Mouse (Mus musculus): Measurements from ENCODE around the gene Fam172a. TPM values are rescaled to one million over a fixed set of nuclear protein-coding genes. Genes with fewer than 3 reads are reported as not detected.

Gene Fam172a
- polyA plus RNA-seq, 1 experiment from 2014 or later, result 20.3 TPM

- WGBS, result 2% methylated on average over 17 of the region's 17 CpGs
- no peak for ATAC-seq
- H3K27me3 ChIP-seq (replicated peaks; ENCODE audit: control insufficient read depth, insufficient read depth, low read length), result peaks cover 38% of the 10 kb centered on the region
- no peak overlapping the region for H3K9ac ChIP-seq (ENCODE audit: low read depth, low read length)
- no peaks in the 10 kb centered on the region for H3K36me3 ChIP-seq (ENCODE audit: control insufficient read depth, insufficient read depth, low read length)
- no peak overlapping the region for H3K4me3 ChIP-seq (ENCODE audit: low read length)
- no peak overlapping the region for H3K4me2 ChIP-seq (ENCODE audit: low read depth, low read length)
- no peaks in the 10 kb centered on the region for H3K9me3 ChIP-seq (ENCODE audit: control insufficient read depth, low read length)
- H3K27ac ChIP-seq (ENCODE audit: low read length), result no peak overlapping the region
- no peaks in the 10 kb centered on the region for H3K4me1 ChIP-seq (ENCODE audit: control insufficient read depth, insufficient read depth, low read length)
These were observed 470.3 kb downstream of the Fam172a start for GRCm38 (mm10) chr13:78171984-78172636.

- Histone ChIP-seq H3K9ac (ENCODE audit: low read depth, low read length) (no peak overlapping the region), H3K27ac (ENCODE audit: low read length) (no peak overlapping the region), H3K4me2 (ENCODE audit: low read depth, low read length) (no peak overlapping the region), H3K27me3 (replicated peaks; ENCODE audit: control insufficient read depth, insufficient read depth, low read length) (peaks cover 43% of the 10 kb centered on the region), H3K9me3 (ENCODE audit: control insufficient read depth, low read length) (no peaks in the 10 kb centered on the region), H3K4me3 (ENCODE audit: low read length) (no peak overlapping the region), H3K4me1 (ENCODE audit: control insufficient read depth, insufficient read depth, low read length) (no peaks in the 10 kb centered on the region), H3K36me3 (ENCODE audit: control insufficient read depth, insufficient read depth, low read length) (no peaks in the 10 kb centered on the region)
- ATAC-seq, result no peak
- 1% methylated on average over 3 of the region's 3 CpGs for WGBS
These were observed 471.0 kb downstream of the Fam172a start for GRCm38 (mm10) chr13:78172861-78173260.

GRCm38 (mm10) chr13:78174191-78174590, 472.4 kb downstream of the Fam172a start:
- WGBS, result 11% methylated on average over 3 of the region's 3 CpGs
- Histone ChIP-seq H3K36me3 (ENCODE audit: control insufficient read depth, insufficient read depth, low read length) (no peaks in the 10 kb centered on the region), H3K4me2 (ENCODE audit: low read depth, low read length) (no peak overlapping the region), H3K9me3 (ENCODE audit: control insufficient read depth, low read length) (no peaks in the 10 kb centered on the region), H3K27me3 (replicated peaks; ENCODE audit: control insufficient read depth, insufficient read depth, low read length) (peaks cover 52% of the 10 kb centered on the region), H3K4me1 (ENCODE audit: control insufficient read depth, insufficient read depth, low read length) (peaks cover 1% of the 10 kb centered on the region; the same call in 1 of the 2 replicates), H3K27ac (ENCODE audit: low read length) (no peak overlapping the region), H3K9ac (ENCODE audit: low read depth, low read length) (no peak overlapping the region), H3K4me3 (ENCODE audit: low read length) (no peak overlapping the region)
- ATAC-seq, result no peak

DNA sequence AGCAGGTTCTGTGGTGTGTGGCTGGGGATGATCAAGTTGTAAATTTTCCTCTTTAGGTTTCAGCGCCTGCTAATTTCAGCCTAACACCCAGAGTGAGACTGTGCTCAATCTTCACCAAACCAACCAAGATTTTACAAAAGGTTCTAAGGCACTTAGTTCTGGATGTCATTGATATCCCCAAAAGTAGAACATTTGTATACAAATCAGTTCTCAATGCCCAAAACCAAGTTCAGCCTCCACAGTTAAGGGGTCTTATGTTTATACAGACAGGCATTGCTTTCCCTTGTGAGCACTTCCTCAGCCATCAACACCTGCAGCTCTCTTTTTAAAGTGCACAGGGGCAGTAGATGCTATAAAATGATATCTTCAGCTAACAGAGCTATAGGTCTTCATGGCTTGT, 473.1 kb downstream of the Fam172a start:
- peaks cover 54% of the 10 kb centered on the region for H3K27me3 ChIP-seq (replicated peaks; ENCODE audit: control insufficient read depth, insufficient read depth, low read length)
- ATAC-seq, result no peak
- H3K9ac ChIP-seq (ENCODE audit: low read depth, low read length), result no peak overlapping the region
- H3K4me3 ChIP-seq (ENCODE audit: low read length), result no peak overlapping the region
- H3K9me3 ChIP-seq (ENCODE audit: control insufficient read depth, low read length), result no peaks in the 10 kb centered on the region
- H3K4me1 ChIP-seq (ENCODE audit: control insufficient read depth, insufficient read depth, low read length), result peaks cover 5% of the 10 kb centered on the region; the same call in 1 of the 2 replicates
- H3K36me3 ChIP-seq (ENCODE audit: control insufficient read depth, insufficient read depth, low read length), result no peaks in the 10 kb centered on the region
- H3K4me2 ChIP-seq (ENCODE audit: low read depth, low read length), result no peak overlapping the region
- H3K27ac ChIP-seq (ENCODE audit: low read length), result no peak overlapping the region
- 10% methylated on average over 1 of the region's 1 CpGs for WGBS

GRCm38 (mm10) chr13:78175821-78176380, 474.1 kb downstream of the Fam172a start:
- no peak overlapping the region for H3K27ac ChIP-seq (ENCODE audit: low read length)
- no peaks in the 10 kb centered on the region for H3K9me3 ChIP-seq (ENCODE audit: control insufficient read depth, low read length)
- H3K4me3 ChIP-seq (ENCODE audit: low read length), result no peak overlapping the region
- peaks cover 55% of the 10 kb centered on the region for H3K27me3 ChIP-seq (replicated peaks; ENCODE audit: control insufficient read depth, insufficient read depth, low read length)
- H3K4me1 ChIP-seq (ENCODE audit: control insufficient read depth, insufficient read depth, low read length), result peaks cover 5% of the 10 kb centered on the region; the same call in 1 of the 2 replicates
- no peaks in the 10 kb centered on the region for H3K36me3 ChIP-seq (ENCODE audit: control insufficient read depth, insufficient read depth, low read length)
- no peak overlapping the region for H3K9ac ChIP-seq (ENCODE audit: low read depth, low read length)
- ATAC-seq, result no peak
- 2% methylated on average over 8 of the region's 8 CpGs for WGBS
- H3K4me2 ChIP-seq (ENCODE audit: low read depth, low read length), result no peak overlapping the region

DNA sequence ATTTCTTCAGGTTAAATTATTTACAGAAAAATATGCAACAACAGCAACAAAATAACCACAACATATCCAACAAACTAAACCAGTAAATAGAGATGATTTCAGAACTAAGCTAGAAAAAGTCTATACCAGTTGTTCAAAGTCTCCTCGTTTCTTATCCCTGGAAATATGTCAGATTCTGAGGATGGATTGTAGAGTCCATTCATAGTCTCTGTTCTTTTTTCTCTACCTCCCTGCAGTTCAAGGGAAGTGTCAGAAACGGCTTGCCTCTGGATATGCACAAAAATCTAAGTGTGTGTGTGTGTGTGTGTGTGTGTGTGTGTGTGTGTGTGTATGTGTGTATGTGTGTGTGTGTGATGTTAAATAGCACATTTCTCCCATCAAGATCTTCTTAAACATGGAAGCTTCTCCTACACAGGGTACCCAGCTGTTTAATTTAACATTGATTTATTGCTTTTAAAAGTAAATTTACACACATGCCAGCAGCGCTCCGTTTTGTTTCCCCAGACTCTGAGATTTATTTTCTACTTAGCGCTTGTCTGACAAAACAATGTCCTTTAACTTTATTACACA, 475.6 kb downstream of the Fam172a start:
- WGBS, result 10% methylated on average over 5 of the region's 5 CpGs
- ATAC-seq, result no peak
- no peak overlapping the region for H3K27ac ChIP-seq (ENCODE audit: low read length)
- no peaks in the 10 kb centered on the region for H3K9me3 ChIP-seq (ENCODE audit: control insufficient read depth, low read length)
- H3K36me3 ChIP-seq (ENCODE audit: control insufficient read depth, insufficient read depth, low read length), result no peaks in the 10 kb centered on the region
- peaks cover 57% of the 10 kb centered on the region for H3K27me3 ChIP-seq (replicated peaks; ENCODE audit: control insufficient read depth, insufficient read depth, low read length)
- H3K4me3 ChIP-seq (ENCODE audit: low read length), result no peak overlapping the region
- peaks cover 5% of the 10 kb centered on the region; the same call in 1 of the 2 replicates for H3K4me1 ChIP-seq (ENCODE audit: control insufficient read depth, insufficient read depth, low read length)
- no peak overlapping the region for H3K4me2 ChIP-seq (ENCODE audit: low read depth, low read length)
- H3K9ac ChIP-seq (ENCODE audit: low read depth, low read length), result no peak overlapping the region

GRCm38 (mm10) chr13:78178021-78178420, 476.2 kb downstream of the Fam172a start:
- ATAC-seq, result no peak
- peaks cover 60% of the 10 kb centered on the region for H3K27me3 ChIP-seq (replicated peaks; ENCODE audit: control insufficient read depth, insufficient read depth, low read length)
- 4% methylated on average over 1 of the region's 1 CpGs for WGBS
- no peaks in the 10 kb centered on the region for H3K9me3 ChIP-seq (ENCODE audit: control insufficient read depth, low read length)
- H3K4me2 ChIP-seq (ENCODE audit: low read depth, low read length), result no peak overlapping the region
- no peak overlapping the region for H3K9ac ChIP-seq (ENCODE audit: low read depth, low read length)
- no peak overlapping the region for H3K27ac ChIP-seq (ENCODE audit: low read length)
- H3K4me3 ChIP-seq (ENCODE audit: low read length), result no peak overlapping the region
- peaks cover 5% of the 10 kb centered on the region; the same call in 1 of the 2 replicates for H3K4me1 ChIP-seq (ENCODE audit: control insufficient read depth, insufficient read depth, low read length)
- no peaks in the 10 kb centered on the region for H3K36me3 ChIP-seq (ENCODE audit: control insufficient read depth, insufficient read depth, low read length)

- Histone ChIP-seq H3K36me3 (ENCODE audit: control insufficient read depth, insufficient read depth, low read length) (no peaks in the 10 kb centered on the region), H3K4me2 (ENCODE audit: low read depth, low read length) (no peak overlapping the region), H3K27ac (ENCODE audit: low read length) (no peak overlapping the region), H3K27me3 (replicated peaks; ENCODE audit: control insufficient read depth, insufficient read depth, low read length) (peaks cover 65% of the 10 kb centered on the region), H3K9ac (ENCODE audit: low read depth, low read length) (no peak overlapping the region), H3K4me3 (ENCODE audit: low read length) (no peak overlapping the region), H3K9me3 (ENCODE audit: control insufficient read depth, low read length) (no peaks in the 10 kb centered on the region), H3K4me1 (ENCODE audit: control insufficient read depth, insufficient read depth, low read length) (peaks cover 5% of the 10 kb centered on the region; the same call in 1 of the 2 replicates)
- ATAC-seq, result no peak
- WGBS, result 14% methylated on average over 5 of the region's 5 CpGs
These were observed 476.9 kb downstream of the Fam172a start for GRCm38 (mm10) chr13:78178771-78179170.

GRCm38 (mm10) chr13:78179312-78180097, 477.7 kb downstream of the Fam172a start:
- peaks cover 5% of the 10 kb centered on the region; the same call in 1 of the 2 replicates for H3K4me1 ChIP-seq (ENCODE audit: control insufficient read depth, insufficient read depth, low read length)
- no peak overlapping the region for H3K9ac ChIP-seq (ENCODE audit: low read depth, low read length)
- H3K27ac ChIP-seq (ENCODE audit: low read length), result no peak overlapping the region
- H3K27me3 ChIP-seq (replicated peaks; ENCODE audit: control insufficient read depth, insufficient read depth, low read length), result peaks cover 69% of the 10 kb centered on the region
- H3K36me3 ChIP-seq (ENCODE audit: control insufficient read depth, insufficient read depth, low read length), result no peaks in the 10 kb centered on the region
- WGBS, result 3% methylated on average over 38 of the region's 38 CpGs
- H3K9me3 ChIP-seq (ENCODE audit: control insufficient read depth, low read length), result no peaks in the 10 kb centered on the region
- peak overlapping the region; percentile 14 for H3K4me3 ChIP-seq (ENCODE audit: low read length)
- ATAC-seq, result 0 out of 2 replicates have a peak, but pooled peaks have one; percentile 28
- 0 out of 2 replicates have a peak overlapping the region, but pooled peaks have one; percentile 16 for H3K4me2 ChIP-seq (ENCODE audit: low read depth, low read length)
